Comparison of ENCODE assay signal across 8 mouse cellular contexts in genomic region chr5:24586547-24587199, GRCm38 (mm10). TPM values are rescaled to one million over a fixed set of nuclear protein-coding genes. Genes with fewer than 3 reads are reported as not detected.
DNase-seq lines count a peak whose midpoint lies in the region; ATAC-seq and TF ChIP-seq lines count a peak whose summit lies in the region.

Gene Chpf2, plus strand, starts transcription at chr5:24586741.

- H3K9ac ChIP-seq in embryonic facial prominence, embryonic 12.5 days: peak within 1 kb of the TSS; percentile 82
- peak within 1 kb of the TSS; percentile 84 for H3K9ac ChIP-seq in heart, adult 2 months (ENCODE audit: low read depth, low read length)

- H3K4me2 ChIP-seq in embryonic facial prominence, embryonic 12.5 days (replicated peaks): peak within 1 kb of the TSS; percentile 80

- WGBS in embryonic facial prominence, embryonic 12.5 days: under 1% methylated on average over 43 of the region's 43 CpGs
- WGBS in heart, adult 2 months: 1% methylated on average over 43 of the region's 43 CpGs
- under 1% methylated on average over 42 of the region's 43 CpGs for WGBS in kidney, adult 2 months

- peak within 1 kb of the TSS; percentile 93 for H3K4me3 ChIP-seq in embryonic facial prominence, embryonic 12.5 days
- H3K4me3 ChIP-seq in heart, adult 2 months: peak within 1 kb of the TSS; percentile 66
- H3K4me3 ChIP-seq in kidney, adult 2 months (ENCODE audit: insufficient read depth, low read depth, low read length): peak within 1 kb of the TSS; percentile 80

- H3K9me3 ChIP-seq in embryonic facial prominence, embryonic 12.5 days: no peaks in the 10 kb centered on the region

- peak; percentile 21; the same call in 1 of the 2 replicates for TF ChIP-seq CTCF in heart, adult 2 months (IDR thresholded peaks at IDR 0.05)
- TF ChIP-seq CTCF in kidney, adult 2 months (conservative IDR thresholded peaks at IDR 0.05; ENCODE audit: insufficient read depth, insufficient read length, low read depth, low read length): no peak

- 0 out of 2 replicates have a peak, but pooled peaks have one; percentile 37 for TF ChIP-seq EP300 in heart, adult 2 months (IDR thresholded peaks at IDR 0.05; ENCODE audit: insufficient read depth, low read depth, low read length)

- 0 out of 2 replicates have a peak, but pooled peaks cover 1% of the 10 kb centered on the region for H3K27me3 ChIP-seq in embryonic facial prominence, embryonic 12.5 days
- no peaks in the 10 kb centered on the region for H3K27me3 ChIP-seq in heart, adult 2 months (ENCODE audit: control insufficient read depth, insufficient read depth, low read length)
- no peaks in the 10 kb centered on the region for H3K27me3 ChIP-seq in kidney, adult 2 months (replicated peaks; ENCODE audit: control insufficient read depth, insufficient read depth, low read length)
- H3K27me3 ChIP-seq in splenic B cell, adult 2 months (ENCODE audit: control insufficient read depth, insufficient read depth, low read length, poor library complexity, severe bottlenecking): no peaks in the 10 kb centered on the region

- intact Hi-C loops in heart, adult 2 months (cut with DNase I): loop anchor here (1.0 kb wide), 1 partner anchor 9 kb away; the partner anchor contains the start of gene Abcf2

- H3K36me3 ChIP-seq in embryonic facial prominence, embryonic 12.5 days: peaks cover 28% of the 10 kb centered on the region
- no peaks in the 10 kb centered on the region for H3K36me3 ChIP-seq in heart, adult 2 months (ENCODE audit: control insufficient read depth, insufficient read depth, low read length)
- no peaks in the 10 kb centered on the region for H3K36me3 ChIP-seq in kidney, adult 2 months (ENCODE audit: control insufficient read depth, insufficient read depth, low read length)
- H3K36me3 ChIP-seq in splenic B cell, adult 2 months (ENCODE audit: control insufficient read depth, insufficient read depth, low read length, poor library complexity, severe bottlenecking): peaks cover 6% of the 10 kb centered on the region

- peak; percentile 86 to 88 for DNase-seq in B cell, adult 2 months
- DNase-seq in adrenal gland, postnatal 25 days: peak; percentile 79
- DNase-seq in heart, adult 2 months: peak; percentile 86 to 88
- DNase-seq in kidney, adult 2 months: peak; percentile 90
- peak; percentile 89 for DNase-seq in liver
- peak; percentile 87 for DNase-seq in splenic B cell, adult 2 months (ENCODE audit: low read depth, low spot score)

- H3K79me2 ChIP-seq in heart, adult 2 months (replicated peaks; ENCODE audit: control insufficient read depth, insufficient read depth, low read length): no peaks in the 10 kb centered on the region

- peaks cover 15% of the 10 kb centered on the region for H3K4me1 ChIP-seq in embryonic facial prominence, embryonic 12.5 days
- H3K4me1 ChIP-seq in heart, adult 2 months (ENCODE audit: control insufficient read depth, insufficient read depth, low read length): peaks cover 3% of the 10 kb centered on the region
- H3K4me1 ChIP-seq in kidney, adult 2 months (ENCODE audit: control insufficient read depth, insufficient read depth, low read length): peaks cover 9% of the 10 kb centered on the region; the same call in 1 of the 2 replicates

- peak within 1 kb of the TSS; percentile 60 for H3K27ac ChIP-seq in embryonic facial prominence, embryonic 12.5 days
- peak within 1 kb of the TSS; percentile 75 for H3K27ac ChIP-seq in heart, adult 2 months
- peak within 1 kb of the TSS; percentile 44 for H3K27ac ChIP-seq in kidney, adult 2 months (ENCODE audit: insufficient read depth, low read depth, low read length)

- ATAC-seq in embryonic facial prominence, embryonic 12.5 days (ENCODE audit: insufficient number of reproducible peaks, insufficient read depth, low FRiP score, low TSS enrichment): peak; percentile 93
- peak; percentile 90 for ATAC-seq in monocyte, adult 5-6 weeks (replicated peaks; ENCODE audit: insufficient number of reproducible peaks, low FRiP score, low TSS enrichment, poor library complexity, severe bottlenecking)

- peak; percentile 77 for TF ChIP-seq POLR2A in heart, adult 2 months (IDR thresholded peaks at IDR 0.05; ENCODE audit: insufficient read depth, low read depth, low read length)
- TF ChIP-seq POLR2A in kidney, adult 2 months (IDR thresholded peaks at IDR 0.05; ENCODE audit: low read depth, low read length): no peak

RNA-seq across cellular contexts. Expression of gene Chpf2, which starts in this region (rescaled TPM):
- 40.7 and 66.4 TPM in 2 replicates for total RNA-seq in adrenal gland, postnatal 25 days (2021)
- 23.0 and 24.4 TPM in 2 replicates for polyA plus RNA-seq in embryonic facial prominence, embryonic 12.5 days (2016; fragmentation: Nextera tagmentation; extraction: Ambion mirVana)
- total RNA-seq in heart, adult 2 months (2021): 1 to 10 TPM; 7.5 to 9.0 TPM
- 9.9 and 12.3 TPM in 2 replicates for polyA plus RNA-seq in heart, adult 2 months (2012; rRNA removed)
- polyA plus RNA-seq in kidney, adult 2 months (2012; rRNA removed): 20.2 and 27.5 TPM in 2 replicates
- total RNA-seq in monocyte, adult 5-6 weeks (2017): 13.2 to 33.8 TPM (median 15.2 TPM) in 3 replicates

Comparison
In these comparisons a context has a peak if more than half of its experiments do, and no peak if none do; other contexts are left out.
1. Peak in every context shown above with its lines: DNase-seq, ATAC-seq, H3K4me3 ChIP-seq and H3K27ac ChIP-seq.